Comparison of ENCODE assay signal across 8 mouse cellular contexts in genomic region chr3:35482296-35482695, GRCm38 (mm10).
DNase-seq lines count a peak whose midpoint lies in the region; ATAC-seq lines count a peak whose summit lies in the region.

No protein-coding gene starts in this region.

- H3K4me1 ChIP-seq in embryonic facial prominence, embryonic 11.5 days (ENCODE audit: control insufficient read depth, insufficient read depth, low read length): no peaks in the 10 kb centered on the region
- H3K4me1 ChIP-seq in midbrain, embryonic 15.5 days: peaks cover 5% of the 10 kb centered on the region

- ATAC-seq in embryonic facial prominence, embryonic 11.5 days (replicated peaks; ENCODE audit: insufficient number of reproducible peaks, low FRiP score, low TSS enrichment, low read depth): no peak
- peak; percentile 76 for ATAC-seq in midbrain, embryonic 15.5 days (replicated peaks)

- no peaks in the 10 kb centered on the region for H3K36me3 ChIP-seq in embryonic facial prominence, embryonic 11.5 days (replicated peaks; ENCODE audit: control insufficient read depth, insufficient read depth, low read depth, low read length)
- no peaks in the 10 kb centered on the region for H3K36me3 ChIP-seq in midbrain, embryonic 15.5 days (replicated peaks)

- no peak overlapping the region for H3K4me3 ChIP-seq in embryonic facial prominence, embryonic 11.5 days (ENCODE audit: low read depth, low read length)
- H3K4me3 ChIP-seq in midbrain, embryonic 15.5 days: peak overlapping the region; percentile 18; the same call in 1 of the 2 replicates

- intact Hi-C loops in gastrocnemius, postnatal 14 days (cut with DNase I; ENCODE audit: low total_unique reads): loop anchor here (2.0 to 10.0 kb wide), 2 partner anchors 387 to 835 kb away; no protein-coding TSS in a partner anchor
- intact Hi-C loops in heart, postnatal 14 days (cut with DNase I): loop anchor here (1.0 to 10.0 kb wide), 4 partner anchors 377 to 1525 kb away; no protein-coding TSS in a partner anchor

- H3K4me2 ChIP-seq in embryonic facial prominence, embryonic 11.5 days (ENCODE audit: low read depth, low read length): no peak overlapping the region
- peak overlapping the region; percentile 46 for H3K4me2 ChIP-seq in midbrain, embryonic 15.5 days

- WGBS in embryonic facial prominence, embryonic 11.5 days: 3% methylated on average over 6 of the region's 6 CpGs
- WGBS in midbrain, embryonic 15.5 days: under 1% methylated on average over 6 of the region's 6 CpGs

- no peaks in the 10 kb centered on the region for H3K9me3 ChIP-seq in embryonic facial prominence, embryonic 11.5 days (replicated peaks; ENCODE audit: control insufficient read depth, low read length)
- H3K9me3 ChIP-seq in midbrain, embryonic 15.5 days: no peaks in the 10 kb centered on the region

- H3K9ac ChIP-seq in embryonic facial prominence, embryonic 11.5 days (replicated peaks; ENCODE audit: low read length): no peak overlapping the region
- H3K9ac ChIP-seq in midbrain, embryonic 15.5 days: 0 out of 2 replicates have a peak overlapping the region, but pooled peaks have one; percentile 12

- no peak overlapping the region for H3K27ac ChIP-seq in embryonic facial prominence, embryonic 11.5 days (replicated peaks; ENCODE audit: low read depth, low read length)
- H3K27ac ChIP-seq in midbrain, embryonic 15.5 days: 0 out of 2 replicates have a peak overlapping the region, but pooled peaks have one; percentile 8

- no peaks in the 10 kb centered on the region for H3K27me3 ChIP-seq in embryonic facial prominence, embryonic 11.5 days (ENCODE audit: control insufficient read depth, insufficient read depth, low read length)
- H3K27me3 ChIP-seq in midbrain, embryonic 15.5 days (replicated peaks): no peaks in the 10 kb centered on the region

- peak; percentile 7 for DNase-seq in gastrocnemius, postnatal 14 days
- no peak for DNase-seq in gastrocnemius, postnatal 25 days
- peak; percentile 6 for DNase-seq in adrenal gland, postnatal 25 days
- peak; percentile 86 for DNase-seq in embryonic facial prominence, embryonic 11.5 days (ENCODE audit: low spot score)
- DNase-seq in heart, postnatal 14 days: peak; percentile 21 to 65
- peak; percentile 66 for DNase-seq in left cerebral cortex, adult 11 months (ENCODE audit: low spot score)
- peak; percentile 22 for DNase-seq in testis, postnatal 14 days (ENCODE audit: low spot score)
